7 mouse cellular contexts compared by ENCODE assay signal in genomic region chr1:156229448-156229847, GRCm38 (mm10). TPM values are rescaled to one million over a fixed set of nuclear protein-coding genes. Genes with fewer than 3 reads are reported as not detected.
DNase-seq lines count a peak whose midpoint lies in the region; TF ChIP-seq lines count a peak whose summit lies in the region.

No protein-coding gene starts in this region.

- no peaks in the 10 kb centered on the region for H3K4me1 ChIP-seq in ES-Bruce4 (ENCODE audit: control insufficient read depth, insufficient read depth, low read length)
- H3K4me1 ChIP-seq in lung, adult 2 months (ENCODE audit: control insufficient read depth, insufficient read depth, low read length) = no peaks in the 10 kb centered on the region

- TF ChIP-seq EP300 in ES-Bruce4 (IDR thresholded peaks at IDR 0.05; ENCODE audit: insufficient read depth, low read depth, low read length) = no peak

- H3ac ChIP-seq in C2C12 (ENCODE audit: control insufficient read depth, insufficient read length, low read depth) = no peak overlapping the region

- no peak for TF ChIP-seq POLR2A in ES-Bruce4 (IDR thresholded peaks at IDR 0.05; ENCODE audit: insufficient read depth, low read length)
- TF ChIP-seq POLR2A in lung, adult 2 months (IDR thresholded peaks at IDR 0.05; ENCODE audit: borderline replicate concordance, extremely low read depth, low read depth, low read length) = no peak

- DNase-seq in cerebellum, adult 18-20 months = peak; percentile 21 to 32
- peak; percentile 35 to 40 for DNase-seq in gastrocnemius, postnatal 4 days (ENCODE audit: low spot score in 2 of 2)
- DNase-seq in kidney, postnatal 4 days = peak; percentile 72 to 78
- peak; percentile 30 for DNase-seq in lung, adult 2 months
- peak; percentile 76 for DNase-seq in retina, postnatal 1 day

- WGBS in lung, adult 2 months = 18% methylated on average over 7 of the region's 7 CpGs

- TF ChIP-seq CTCF in C2C12 (IDR thresholded peaks at IDR 0.05; ENCODE audit: control insufficient read depth, insufficient read depth, insufficient read length) (peak; percentile 55), ES-Bruce4 (IDR thresholded peaks at IDR 0.05; ENCODE audit: low read depth, low read length) (peak; percentile 84)
- TF ChIP-seq CTCF in lung, adult 2 months (IDR thresholded peaks at IDR 0.05; ENCODE audit: insufficient read depth, low read length) = peak; percentile 80

- H3K4me3 ChIP-seq in C2C12 (ENCODE audit: insufficient read depth, poor library complexity, severe bottlenecking) (no peak overlapping the region), ES-Bruce4 (ENCODE audit: low read depth, low read length) (no peak overlapping the region)
- no peak overlapping the region for H3K4me3 ChIP-seq in lung, adult 2 months (replicated peaks; ENCODE audit: extremely low read depth, low read depth, low read length)

- H3K36me3 ChIP-seq in C2C12 (ENCODE audit: control insufficient read depth, insufficient read depth) (no peaks in the 10 kb centered on the region), ES-Bruce4 (ENCODE audit: control insufficient read depth, insufficient read depth, low read length, poor library complexity, severe bottlenecking) (no peaks in the 10 kb centered on the region)

- H3K27me3 ChIP-seq in C2C12 (ENCODE audit: control insufficient read depth, insufficient read depth, insufficient read length) = no peaks in the 10 kb centered on the region
- no peaks in the 10 kb centered on the region for H3K27me3 ChIP-seq in ES-Bruce4 (ENCODE audit: control insufficient read depth, insufficient read depth, low read length, poor library complexity, severe bottlenecking)

- H3K9me3 ChIP-seq in ES-Bruce4 (replicated peaks; ENCODE audit: control insufficient read depth, insufficient read depth, low read length, poor library complexity, severe bottlenecking) = no peaks in the 10 kb centered on the region

- no peak overlapping the region for H3K27ac ChIP-seq in ES-Bruce4 (ENCODE audit: insufficient read depth, low read length)

- no peak overlapping the region for H3K9ac ChIP-seq in ES-Bruce4 (ENCODE audit: low read depth, poor library complexity, severe bottlenecking)

- H3K79me2 ChIP-seq in C2C12 (ENCODE audit: control insufficient read depth, insufficient read depth) = no peaks in the 10 kb centered on the region

- H3K79me3 ChIP-seq in C2C12 (ENCODE audit: low read depth) = no peaks in the 10 kb centered on the region

TF ChIP-seq in C2C12, 6 proteins besides CTCF, POLR2A, EP300 and RAD21:
- no peak for TF ChIP-seq MAX (IDR thresholded peaks at IDR 0.05)
TF ChIP-seq in C2C12: peak in this region for 0.

RNA-seq across cellular contexts. Expression of gene Fam163a, which starts 24.6 kb away (rescaled TPM):
- polyA plus RNA-seq in C2C12 (2012; fragmentation: generic; extraction: Trizol) = not detected
- 0.33 and 0.40 TPM in 2 replicates for polyA plus RNA-seq in ES-Bruce4 (2011; ENCODE audit: insufficient read depth, insufficient read length, low read depth, missing spikeins)
- total RNA-seq in gastrocnemius, postnatal 4 days (2021) = under 1 TPM in 1 of 2 experiments, not detected in 1; 0.10 TPM
- polyA plus RNA-seq in lung, adult 2 months (2012; rRNA removed) = 0.07 and 0.10 TPM in 2 replicates
